Mouse (Mus musculus) ES-Bruce4 (cell line): Measurements from ENCODE around the gene Rasgef1b.

ENCODE experiments used
- EP300 ChIP-seq: IDR thresholded peaks from 2 replicates; pipeline ENCODE4 v1.6.1; 2011; ENCODE audit warnings: low read depth, low read length; ENCODE audit not compliant: insufficient read depth
- POLR2A ChIP-seq: IDR thresholded peaks from one replicate; pipeline ENCODE4 v1.8.1; 2011; ENCODE audit warnings: low read length; ENCODE audit not compliant: insufficient read depth

DNA sequence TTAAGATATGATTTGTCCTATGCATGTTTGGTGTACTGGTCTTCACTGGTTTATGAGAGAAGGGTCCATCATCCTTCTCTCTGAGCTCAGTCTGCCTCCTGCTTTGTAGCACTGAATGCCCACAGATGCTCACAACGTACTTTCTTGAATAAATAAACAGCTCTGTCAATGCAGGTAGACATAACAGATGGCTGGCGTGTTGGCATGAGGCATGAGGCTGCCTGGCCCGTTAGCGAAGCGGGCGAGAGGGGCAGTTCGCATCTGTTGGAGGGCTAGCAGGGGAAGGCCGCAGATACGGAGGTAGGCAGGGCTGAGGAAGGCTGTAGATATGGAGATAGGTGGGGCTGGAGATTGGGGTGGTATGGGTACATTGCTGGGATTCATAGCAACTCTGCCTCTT lies 451.3 kb downstream of the Rasgef1b start:
- TF ChIP-seq POLR2A (no peak), EP300 (no peak)
